Mouse (Mus musculus) bone marrow, adult 2 months (tissue): ENCODE measurements around the gene Erbb4.

Experiments
- CTCF ChIP-seq: fragments of 200-500 bp; IDR thresholded peaks from 2 replicates; pipeline ENCODE4 v1.5.1; 2011; ENCODE audit warnings: low read length, control low read depth; ENCODE audit not compliant: control insufficient read depth, insufficient read depth
- POLR2A ChIP-seq: fragments of 200-500 bp; IDR thresholded peaks from 2 replicates; pipeline ENCODE4 v1.6.1; 2011; ENCODE audit warnings: low read depth, mild to moderate bottlenecking, control low read depth, low read length, borderline replicate concordance; ENCODE audit not compliant: control insufficient read depth

- TF ChIP-seq CTCF (no peak), POLR2A (no peak)
Measured at GRCm38 (mm10) chr1:69023157-69023925, 84.5 kb downstream of the Erbb4 start.
